Mouse (Mus musculus) cerebellum, adult 2 months (tissue): ENCODE results near the gene Mlc1. TPM values are rescaled to one million over a fixed set of nuclear protein-coding genes. Genes with fewer than 3 reads are reported as not detected.

Experiments
- DNase-seq, 2 experiments: peaks; one replicate each; pipeline ENCODE4 v3.0.0; 2021
- H3K27ac ChIP-seq: fragments of 200-500 bp; 2 replicates; pipeline ENCODE4 v1.5.1; 2012; ENCODE audit warnings: low read length, control low read depth, inconsistent platforms; ENCODE audit not compliant: insufficient read depth
- H3K27me3 ChIP-seq: fragments of 200-500 bp; 2 replicates; pipeline ENCODE4 v1.6.1; 2012; ENCODE audit warnings: inconsistent platforms, mild to moderate bottlenecking, low read length, moderate library complexity; ENCODE audit not compliant: control insufficient read depth, insufficient read depth
- H3K4me1 ChIP-seq: fragments of 200-500 bp; 2 replicates; pipeline ENCODE4 v1.6.1; 2011; ENCODE audit warnings: low read length; ENCODE audit not compliant: control insufficient read depth, insufficient read depth
- H3K4me3 ChIP-seq: fragments of 200-500 bp; replicated peaks from 2 replicates; pipeline ENCODE3; 2011; ENCODE audit warnings: mild to moderate bottlenecking, low read depth, low read length, control low read depth; ENCODE audit not compliant: insufficient read depth
- CTCF ChIP-seq: fragments of 200-500 bp; IDR thresholded peaks from 2 replicates; pipeline ENCODE4 v1.5.1; 2011; ENCODE audit warnings: low read depth, mild to moderate bottlenecking, control low read depth, low read length, moderate library complexity, borderline replicate concordance; ENCODE audit not compliant: insufficient read depth
- POLR2A ChIP-seq: fragments of 200-500 bp; IDR thresholded peaks from 2 replicates; pipeline ENCODE4 v1.6.1; 2011; ENCODE audit warnings: low read length, control low read depth, borderline replicate concordance; ENCODE audit not compliant: insufficient read depth
- WGBS: fragments of 180-500 bp; shearing (Covaris S2); methylation state at CpG from one replicate; pipeline ENCODE4 v1.1.7; 2018; 5-methylcytosine and 5-hydroxymethylcytosine counted together
- polyA plus RNA-seq: library from polyadenylated mRNA; depleted of rRNA; stranded (reverse); fragments of >200 nt; gene quantifications from 2 replicates; pipeline ENCODE4 v1.2.3, GENCODE M21; 2012; rRNA removed

Gene Mlc1
- polyA plus RNA-seq = 141 and 145 TPM in 2 replicates

GRCm38 (mm10) chr15:88978281-88979137, at the start of gene Mlc1:
Mlc1 (minus strand) TSS chr15:88979007.
- TF ChIP-seq CTCF = no peak
- TF ChIP-seq POLR2A = no peak
- H3K4me3 ChIP-seq = no peak within 1 kb of the TSS
- no peaks in the 10 kb centered on the region for H3K27me3 ChIP-seq
- H3K27ac ChIP-seq = no peak within 1 kb of the TSS
- WGBS = 24% methylated on average over 10 of the region's 10 CpGs
- peak in 1 of 2 experiments; percentile 30 for DNase-seq
- H3K4me1 ChIP-seq = no peaks in the 10 kb centered on the region

GRCm38 (mm10) chr15:89020492-89020891, 41.7 kb upstream of the Mlc1 start:
- no peaks in the 10 kb centered on the region for H3K4me1 ChIP-seq
- H3K27ac ChIP-seq = no peak overlapping the region
- H3K4me3 ChIP-seq = no peak overlapping the region
- no peaks in the 10 kb centered on the region for H3K27me3 ChIP-seq
- no peak for DNase-seq
- TF ChIP-seq CTCF (no peak), POLR2A (no peak)
- WGBS = 88% methylated on average over 7 of the region's 7 CpGs

GRCm38 (mm10) chr15:89020085-89020484, 41.3 kb upstream of the Mlc1 start:
- no peak overlapping the region for H3K4me3 ChIP-seq
- no peaks in the 10 kb centered on the region for H3K4me1 ChIP-seq
- TF ChIP-seq POLR2A (no peak), CTCF (no peak)
- H3K27ac ChIP-seq = no peak overlapping the region
- WGBS = 79% methylated on average over 7 of the region's 7 CpGs
- H3K27me3 ChIP-seq = no peaks in the 10 kb centered on the region
- DNase-seq = no peak

GRCm38 (mm10) chr15:89016722-89017121, 37.9 kb upstream of the Mlc1 start:
- no peaks in the 10 kb centered on the region for H3K4me1 ChIP-seq
- H3K27me3 ChIP-seq = no peaks in the 10 kb centered on the region
- 90% methylated on average over 3 of the region's 3 CpGs for WGBS
- TF ChIP-seq POLR2A = no peak
- TF ChIP-seq CTCF = no peak
- no peak overlapping the region for H3K4me3 ChIP-seq
- no peak for DNase-seq
- no peak overlapping the region for H3K27ac ChIP-seq

GRCm38 (mm10) chr15:89007781-89008180, 29.0 kb upstream of the Mlc1 start:
- WGBS = 62% methylated on average over 5 of the region's 5 CpGs

GRCm38 (mm10) chr15:89007002-89007401, 28.2 kb upstream of the Mlc1 start:
- Histone ChIP-seq H3K27ac (no peak overlapping the region), H3K4me3 (no peak overlapping the region), H3K4me1 (no peaks in the 10 kb centered on the region), H3K27me3 (no peaks in the 10 kb centered on the region)
- DNase-seq = no peak
- WGBS = 83% methylated on average over 7 of the region's 7 CpGs
- no peak for TF ChIP-seq POLR2A
- no peak for TF ChIP-seq CTCF

More at GRCm38 (mm10) chr15:89007781-89008180, 29.0 kb upstream of the Mlc1 start:
- H3K4me3 ChIP-seq = no peak overlapping the region
- no peak for DNase-seq
- no peaks in the 10 kb centered on the region for H3K4me1 ChIP-seq
- H3K27me3 ChIP-seq = no peaks in the 10 kb centered on the region
- H3K27ac ChIP-seq = no peak overlapping the region
- TF ChIP-seq CTCF (no peak), POLR2A (no peak)

GRCm38 (mm10) chr15:89001245-89001644, 22.4 kb upstream of the Mlc1 start:
- no peak for DNase-seq
- Histone ChIP-seq H3K27me3 (no peaks in the 10 kb centered on the region), H3K27ac (no peak overlapping the region), H3K4me3 (no peak overlapping the region), H3K4me1 (no peaks in the 10 kb centered on the region; the same call in 1 of the 2 replicates)
- WGBS = 58% methylated on average over 3 of the region's 3 CpGs
- TF ChIP-seq POLR2A = no peak
- no peak for TF ChIP-seq CTCF

- TF ChIP-seq POLR2A (no peak), CTCF (no peak)
- DNase-seq = no peak
- Histone ChIP-seq H3K27ac (no peak overlapping the region), H3K4me1 (no peaks in the 10 kb centered on the region; the same call in 1 of the 2 replicates), H3K27me3 (no peaks in the 10 kb centered on the region), H3K4me3 (no peak overlapping the region)
- WGBS = 50% methylated on average over 2 of the region's 2 CpGs
These were observed 21.6 kb upstream of the Mlc1 start for GRCm38 (mm10) chr15:89000367-89000766.
